Mouse (Mus musculus): ENCODE data around the gene Rxfp1. TPM values are rescaled to one million over a fixed set of nuclear protein-coding genes. Genes with fewer than 3 reads are reported as not detected.

The Rxfp1 gene
- polyA plus RNA-seq, 1 experiment, result 0.20 TPM

DNA sequence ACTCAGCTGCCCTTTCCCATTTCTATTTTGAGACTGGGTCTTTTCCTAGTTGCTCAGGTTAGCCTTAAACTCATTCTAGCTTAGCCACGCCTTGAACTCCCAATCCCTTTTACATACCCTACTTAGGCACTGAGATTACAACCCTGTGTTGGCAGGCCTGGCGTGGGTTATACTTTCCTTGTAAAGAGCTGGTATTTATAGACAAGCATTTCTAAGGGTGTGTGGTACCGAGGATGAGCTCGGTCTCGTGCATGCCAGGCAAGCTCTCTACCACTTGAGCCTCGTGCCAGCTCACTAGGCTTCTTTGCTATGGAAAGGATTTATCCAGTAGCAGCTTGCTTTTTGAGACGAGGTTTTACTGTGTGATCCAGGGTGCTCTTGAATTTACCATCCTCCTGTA, 142.2 kb downstream of the Rxfp1 start:
- Histone ChIP-seq H3K4me3 (replicated peaks; ENCODE audit: insufficient read depth, low read depth, low read length) (no peak overlapping the region), H3K4me1 (ENCODE audit: control insufficient read depth, insufficient read depth, low read length) (no peaks in the 10 kb centered on the region; the same call in 1 of the 2 replicates), H3K27ac (ENCODE audit: insufficient read depth, low read length) (no peak overlapping the region), H3K27me3 (ENCODE audit: control insufficient read depth, insufficient read depth, low read length) (no peaks in the 10 kb centered on the region)
- DNase-seq, result no peak
- no peak for TF ChIP-seq CTCF (IDR thresholded peaks at IDR 0.05; ENCODE audit: borderline replicate concordance, insufficient read depth, low read depth, low read length)
- TF ChIP-seq POLR2A (IDR thresholded peaks at IDR 0.05; ENCODE audit: borderline replicate concordance, insufficient read depth, low read length), result no peak
- 93% methylated on average over 7 of the region's 7 CpGs for WGBS

DNA sequence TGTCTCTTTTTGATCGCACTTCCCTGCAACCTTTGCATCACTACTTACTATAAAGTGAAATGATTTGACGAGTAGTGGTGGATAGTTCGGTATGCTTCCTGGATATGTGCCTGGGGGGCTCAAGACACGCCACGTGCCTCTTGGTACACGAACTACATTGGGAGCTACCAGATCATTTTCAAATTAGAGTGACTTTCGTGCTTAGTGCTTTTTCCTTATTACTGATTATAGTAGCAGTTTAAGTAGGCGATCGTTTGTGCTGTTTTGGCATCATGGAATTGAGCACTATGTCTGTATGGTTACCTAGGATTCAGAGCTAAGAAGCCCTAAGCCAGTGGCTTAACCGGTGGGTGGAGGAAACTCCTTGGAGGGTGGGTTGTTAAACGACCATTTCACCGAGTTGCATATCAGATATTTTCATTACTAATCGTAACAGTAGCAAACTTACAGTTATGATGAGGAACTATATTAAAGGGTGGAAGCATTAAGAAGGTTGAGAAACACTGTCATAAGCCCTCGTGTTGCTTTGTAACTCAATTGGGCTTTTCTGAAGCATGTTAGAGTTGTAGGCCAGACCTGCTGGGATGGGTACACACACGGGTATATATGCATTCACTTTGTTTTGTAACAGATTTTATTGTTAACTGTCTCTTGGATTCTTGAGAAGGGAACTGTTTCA, 145.7 kb downstream of the Rxfp1 start:
- WGBS, result 2% methylated on average over 15 of the region's 15 CpGs
- Histone ChIP-seq H3K27me3 (ENCODE audit: control insufficient read depth, insufficient read depth, low read length) (no peaks in the 10 kb centered on the region), H3K27ac (ENCODE audit: insufficient read depth, low read length) (no peak overlapping the region; the same call in 1 of the 2 replicates), H3K4me3 (replicated peaks; ENCODE audit: insufficient read depth, low read depth, low read length) (peak overlapping the region; percentile 94), H3K4me1 (ENCODE audit: control insufficient read depth, insufficient read depth, low read length) (no peaks in the 10 kb centered on the region; the same call in 1 of the 2 replicates)
- TF ChIP-seq POLR2A (IDR thresholded peaks at IDR 0.05; ENCODE audit: borderline replicate concordance, insufficient read depth, low read length) (no peak), CTCF (IDR thresholded peaks at IDR 0.05; ENCODE audit: borderline replicate concordance, insufficient read depth, low read depth, low read length) (no peak)
- DNase-seq, result no peak

Other genes with a start within 250 kb of the Rxfp1 start
- gene Fnip2, start 170.1 kb downstream of the Rxfp1 start, polyA plus RNA-seq (2012; rRNA removed), result 16.3 and 17.3 TPM in 2 replicates
- gene Ppid, start 146.5 kb downstream of the Rxfp1 start, polyA plus RNA-seq (2012; rRNA removed), result 71.7 and 74.2 TPM in 2 replicates
- gene 4930579G24Rik, start 108.8 kb downstream of the Rxfp1 start, polyA plus RNA-seq (2012; rRNA removed), result 4.9 and 5.1 TPM in 2 replicates
- 31.6 and 33.0 TPM in 2 replicates for gene Etfdh, start 108.4 kb downstream of the Rxfp1 start, polyA plus RNA-seq (2012; rRNA removed)
- gene Tmem144, start 114.9 kb upstream of the Rxfp1 start, polyA plus RNA-seq (2012; rRNA removed), result 5.3 and 6.6 TPM in 2 replicates
- 1.4 and 1.5 TPM in 2 replicates for gene Fam198b, start 146.7 kb upstream of the Rxfp1 start, polyA plus RNA-seq (2012; rRNA removed)

All from cerebellum, adult 2 months (tissue).